Mouse (Mus musculus) left cerebral cortex, postnatal 36 days (tissue): ENCODE measurements around the gene Kcnj15. TPM values are rescaled to one million over a fixed set of nuclear protein-coding genes. Genes with fewer than 3 reads are reported as not detected.

Experiments
- DNase-seq, 2 experiments: peaks; one replicate each; pipeline ENCODE4 v3.0.0; 2021 to 2022; ENCODE audit warnings: low spot score in 2 of 2, mixed read lengths in 1 of 2
- intact Hi-C: fragments of 180-260 bp; cut with DNase I; formaldehyde crosslinking; loops from one replicate; pipeline ENCODE4 v1.15.1; 2025
- total RNA-seq, 2 experiments: library from RNA; stranded (reverse); gene quantifications; 2 replicates each; pipeline ENCODE4 v1.2.3; 2021

The Kcnj15 gene
- total RNA-seq, 2 experiments from 2014 or later, result 0.07 TPM; not detected in 1

- no peak for DNase-seq
- intact Hi-C loops, result no loop called here
Measured at GRCm38 (mm10) chr16:95285767-95286166, 28.4 kb downstream of the Kcnj15 start.

GRCm38 (mm10) chr16:95287656-95288055 lies 30.3 kb downstream of the Kcnj15 start:
- intact Hi-C loops, result no loop called here
- DNase-seq, result no peak

- intact Hi-C loops, result no loop called here
- no peak for DNase-seq
Measured at GRCm38 (mm10) chr16:95289375-95289774, 32.0 kb downstream of the Kcnj15 start.

DNA sequence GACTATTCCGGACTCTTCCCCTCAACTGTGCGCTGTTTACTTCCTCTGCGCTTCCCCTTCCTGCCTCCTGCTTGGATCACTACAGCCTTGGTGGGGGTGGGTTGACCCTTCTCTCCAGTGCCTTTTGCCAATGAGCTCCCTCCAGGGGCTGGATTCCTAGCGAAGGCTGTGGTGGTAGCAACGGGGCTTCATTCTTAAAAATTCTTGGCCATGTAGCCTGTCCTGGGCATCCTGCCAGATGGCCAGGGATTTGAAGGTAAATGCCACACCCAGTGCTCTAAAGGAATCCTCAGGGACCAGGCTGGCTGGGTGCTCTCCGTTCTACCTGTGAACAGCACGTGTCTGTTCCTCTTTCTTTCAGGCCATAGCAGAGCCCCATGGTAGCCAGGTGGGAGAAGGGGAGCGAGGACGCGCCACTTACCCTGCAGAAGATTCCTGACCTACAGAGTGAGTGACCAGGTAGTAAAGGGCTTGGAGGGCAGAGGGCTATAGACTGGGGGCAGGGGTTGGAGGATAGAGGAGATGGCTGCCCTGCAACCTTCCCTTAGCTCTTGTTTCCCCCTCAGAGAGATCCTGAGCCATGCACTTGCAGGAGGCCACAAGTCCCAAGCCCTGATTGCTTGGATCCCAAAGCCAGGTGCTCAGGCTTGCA lies 34.2 kb downstream of the Kcnj15 start:
- no peak for DNase-seq
- intact Hi-C loops, result loop anchor here (5.0 kb wide), 1 partner anchor 64 kb away; no protein-coding TSS in a partner anchor

DNA sequence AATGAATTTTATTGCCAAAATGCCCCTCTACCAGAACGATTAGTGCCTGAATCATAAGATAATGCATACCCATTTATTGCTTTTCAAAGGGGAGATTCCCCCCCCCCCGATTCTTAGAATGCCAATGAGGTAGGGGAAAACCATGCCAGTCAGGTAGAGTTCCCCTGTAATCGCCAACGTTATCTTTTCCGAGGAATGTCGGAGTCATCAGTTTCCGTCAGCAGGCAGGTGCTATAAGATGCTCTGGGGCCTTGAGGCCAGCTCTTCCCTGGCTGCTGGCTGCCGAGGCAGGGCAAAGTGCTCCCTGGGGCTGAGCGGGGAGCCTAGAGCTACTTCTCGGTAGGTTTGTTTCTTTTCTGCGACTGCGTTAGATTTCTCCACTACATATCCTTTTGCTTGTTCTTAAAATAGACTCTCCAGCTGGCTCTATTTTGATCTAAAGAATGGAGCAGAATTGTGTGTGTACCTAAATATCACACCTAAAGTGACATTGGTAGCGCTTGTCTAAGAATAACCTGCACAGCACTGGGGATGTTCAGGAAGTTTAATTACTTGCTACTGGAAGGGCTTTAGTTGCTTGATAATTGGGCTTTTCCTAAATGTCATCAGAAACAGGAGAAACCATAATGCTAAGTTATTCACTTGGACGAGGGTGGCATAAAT lies 35.6 kb downstream of the Kcnj15 start:
- no peak for DNase-seq

DNA sequence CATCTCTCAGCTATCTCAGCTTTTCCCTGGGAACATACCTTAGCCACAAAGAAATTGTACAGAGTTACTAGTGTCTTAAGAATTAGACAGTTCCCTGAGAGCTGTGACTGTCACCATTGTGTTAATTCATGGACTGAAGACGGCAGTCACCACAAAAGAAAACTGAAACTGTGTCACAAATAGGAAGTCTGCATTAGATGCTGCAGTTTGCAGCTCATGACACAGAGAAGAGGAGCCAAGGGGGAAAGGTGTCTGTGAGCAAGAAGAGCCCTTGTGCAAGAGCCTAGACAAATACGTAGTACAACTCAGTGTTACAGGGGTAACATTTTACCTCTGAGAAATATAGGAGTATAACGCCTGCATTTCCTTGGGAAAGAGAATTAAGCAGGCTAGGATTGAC lies 40.3 kb downstream of the Kcnj15 start:
- no peak for DNase-seq
- intact Hi-C loops, result no loop called here

More for the DNA sequence above, 35.6 kb downstream of the Kcnj15 start:
- intact Hi-C loops, result loop anchor here (5.0 kb wide), 1 partner anchor 66 kb away; no protein-coding TSS in a partner anchor

- no peak for DNase-seq
- intact Hi-C loops, result no loop called here
Measured at GRCm38 (mm10) chr16:95301667-95302066, 44.3 kb downstream of the Kcnj15 start.

DNA sequence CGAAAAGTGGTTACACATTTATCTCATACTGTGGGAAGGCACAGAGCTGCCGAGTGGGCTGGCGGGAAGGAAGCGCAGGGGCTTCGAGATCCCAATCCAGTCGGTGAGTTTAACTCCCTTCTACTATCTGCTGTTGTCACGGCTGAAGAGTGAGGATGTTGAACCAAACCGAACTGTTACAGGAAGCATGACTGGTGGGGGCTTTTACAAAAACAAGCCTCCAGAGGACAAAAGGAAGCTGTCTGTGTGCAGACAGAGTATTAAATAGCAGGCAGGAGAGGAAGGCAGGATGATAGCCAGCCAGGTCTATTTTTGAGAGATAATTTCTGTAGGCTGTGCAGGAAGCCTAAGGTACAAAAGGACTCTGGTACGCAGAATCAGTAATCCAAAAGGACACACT lies 46.3 kb downstream of the Kcnj15 start:
- no peak for DNase-seq
- intact Hi-C loops, result no loop called here

DNA sequence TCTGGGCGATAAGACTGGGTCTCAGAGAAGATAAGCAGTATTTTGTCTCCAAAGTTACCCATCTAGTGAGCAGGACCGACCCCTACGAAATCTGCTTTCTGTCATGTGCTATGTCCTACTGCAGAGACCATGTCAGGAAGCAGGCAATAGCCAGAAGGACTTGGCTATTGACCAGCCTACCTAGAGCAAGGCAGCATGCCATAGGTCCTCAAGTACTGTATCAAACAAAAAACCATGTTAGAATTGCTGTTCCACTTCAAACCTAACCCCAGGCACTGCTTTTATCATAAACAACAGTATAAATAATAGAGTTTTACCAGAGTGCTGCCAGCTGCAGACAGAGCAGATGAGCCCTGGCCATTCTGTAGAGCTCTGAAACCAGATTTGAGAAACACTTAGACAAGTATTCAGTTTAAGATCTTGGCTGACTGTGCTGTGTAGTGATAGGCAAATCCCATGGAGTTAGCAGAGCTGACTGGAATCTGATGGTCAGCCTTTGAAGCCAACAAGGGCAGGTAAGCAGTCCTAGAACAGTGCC lies 50.5 kb downstream of the Kcnj15 start:
- intact Hi-C loops, result no loop called here
- no peak for DNase-seq

GRCm38 (mm10) chr16:95321945-95322625 lies 64.7 kb downstream of the Kcnj15 start:
- intact Hi-C loops, result no loop called here
- no peak for DNase-seq

GRCm38 (mm10) chr16:95332159-95332558 lies 74.8 kb downstream of the Kcnj15 start:
- intact Hi-C loops, result no loop called here
- DNase-seq, result no peak

DNA sequence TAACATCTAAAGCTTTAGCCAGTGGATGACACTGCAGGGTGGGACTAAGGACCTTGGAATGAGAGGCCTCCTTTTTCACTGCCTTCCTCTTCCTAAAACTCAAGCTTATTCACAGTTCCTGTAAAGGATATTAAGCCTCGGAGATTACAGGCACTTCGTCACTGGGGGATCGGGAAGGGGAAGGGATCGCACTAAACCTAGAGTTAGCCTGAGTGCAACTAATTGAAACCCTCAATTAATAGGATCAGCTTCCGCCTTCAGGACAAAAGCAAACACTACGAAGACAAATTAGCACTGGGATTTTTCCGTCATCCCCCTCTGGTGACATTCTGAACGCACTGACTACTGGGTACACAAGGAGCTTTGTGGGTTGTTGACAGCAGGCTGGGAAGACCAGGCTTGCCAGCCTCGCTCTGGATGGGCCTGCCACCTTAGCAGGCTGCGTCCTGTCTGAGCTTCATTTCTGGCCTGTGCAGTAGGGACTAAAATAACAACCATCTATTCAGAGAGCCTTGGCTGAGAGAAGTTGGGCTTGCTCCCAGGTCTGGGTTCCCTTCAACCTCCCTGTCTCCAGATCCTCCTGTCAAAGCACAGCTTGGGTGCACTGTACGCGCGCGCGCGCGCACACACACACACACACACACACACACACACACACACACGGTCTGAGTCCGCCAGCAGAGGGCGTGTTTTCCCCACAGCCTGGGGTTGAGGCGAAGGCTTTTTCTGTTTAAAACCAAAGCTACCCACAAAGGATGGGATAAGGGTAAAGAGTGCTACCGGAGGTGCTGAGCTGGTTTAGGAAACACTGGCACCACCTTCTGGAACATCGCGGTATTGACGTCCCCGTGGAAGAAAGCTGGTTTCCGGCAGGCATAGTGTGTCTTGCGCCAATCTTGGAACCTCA lies 83.8 kb downstream of the Kcnj15 start:
- peak; percentile 80 to 83 for DNase-seq
- intact Hi-C loops, result loop anchor here (1.0 kb wide), 1 partner anchor 145 kb away; no protein-coding TSS in a partner anchor

- intact Hi-C loops, result no loop called here
Measured at GRCm38 (mm10) chr16:95342030-95342429, 84.7 kb downstream of the Kcnj15 start.

DNA sequence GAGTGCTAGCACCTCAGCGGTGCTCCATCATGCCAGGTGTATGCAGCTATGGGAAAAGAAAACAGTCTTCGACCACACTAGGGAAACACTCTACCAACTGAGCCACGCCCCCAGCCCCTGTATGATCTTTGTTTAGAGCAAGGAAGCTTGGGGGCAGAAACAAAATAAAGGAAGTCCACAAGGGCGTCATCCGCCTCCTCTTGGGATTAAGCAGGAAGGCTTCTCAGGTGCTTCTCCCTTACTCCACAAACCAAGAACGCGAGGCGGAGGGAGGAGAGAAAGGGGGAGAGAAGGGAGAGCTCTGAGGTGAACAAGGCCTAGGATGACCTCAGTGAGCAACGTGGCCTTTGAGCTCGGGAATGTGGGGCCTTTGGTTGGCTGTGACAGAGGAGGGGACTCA lies 87.6 kb downstream of the Kcnj15 start:
- intact Hi-C loops, result loop anchor here (5.0 kb wide), 1 partner anchor 558 kb away; no protein-coding TSS in a partner anchor
- DNase-seq, result no peak

More at GRCm38 (mm10) chr16:95342030-95342429, 84.7 kb downstream of the Kcnj15 start:
- no peak for DNase-seq

DNA sequence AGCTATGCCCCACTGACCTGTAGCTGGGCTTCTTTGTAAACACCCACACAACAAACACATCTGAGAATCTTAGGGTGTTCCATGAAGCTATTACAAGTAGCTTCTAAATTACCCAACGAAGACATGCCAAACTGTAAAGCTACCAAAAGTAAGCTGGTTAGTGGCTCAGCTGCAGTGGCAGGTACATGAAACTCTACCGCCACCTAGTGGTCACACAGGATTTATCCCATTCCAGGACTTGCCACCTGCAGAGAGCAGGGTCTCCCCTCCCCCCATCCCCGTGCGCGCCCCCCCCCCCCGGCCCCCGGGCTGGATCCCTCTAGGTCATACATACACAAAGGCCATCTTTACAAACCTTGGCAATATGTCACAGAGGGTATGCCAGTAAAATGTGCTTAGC lies 88.5 kb downstream of the Kcnj15 start:
- intact Hi-C loops, result loop anchor here (5.0 kb wide), 1 partner anchor 559 kb away; no protein-coding TSS in a partner anchor
- DNase-seq, result peak; percentile 57 to 58

- no peak for DNase-seq
- intact Hi-C loops, result loop anchor here (5.0 kb wide), 1 partner anchor 560 kb away; no protein-coding TSS in a partner anchor
Measured at GRCm38 (mm10) chr16:95347202-95347601, 89.8 kb downstream of the Kcnj15 start.

GRCm38 (mm10) chr16:95348555-95348954 lies 91.2 kb downstream of the Kcnj15 start:
- no peak for DNase-seq
- intact Hi-C loops, result loop anchor here (5.0 kb wide), 1 partner anchor 561 kb away; no protein-coding TSS in a partner anchor

DNA sequence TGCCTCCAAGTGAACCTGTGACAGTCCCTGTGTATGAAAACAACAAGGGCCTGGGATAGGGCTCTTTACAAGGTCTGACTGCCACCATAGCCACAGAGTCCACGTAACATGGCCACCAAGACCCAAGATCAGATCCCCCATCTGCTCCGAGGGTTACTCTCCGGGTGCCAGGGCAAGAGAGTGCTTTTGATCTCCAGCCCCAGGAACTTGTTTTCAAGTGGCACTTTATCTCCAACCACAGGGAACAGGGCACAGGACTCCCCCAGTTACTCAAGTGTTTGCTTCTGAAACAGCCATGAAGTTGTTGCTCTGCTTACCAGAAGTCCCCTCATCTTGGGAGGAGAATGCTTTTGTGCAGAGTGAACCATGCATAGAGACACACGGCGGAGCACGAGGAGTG lies 92.0 kb downstream of the Kcnj15 start:
- intact Hi-C loops, result loop anchor here (5.0 kb wide), 1 partner anchor 562 kb away; no protein-coding TSS in a partner anchor

DNA sequence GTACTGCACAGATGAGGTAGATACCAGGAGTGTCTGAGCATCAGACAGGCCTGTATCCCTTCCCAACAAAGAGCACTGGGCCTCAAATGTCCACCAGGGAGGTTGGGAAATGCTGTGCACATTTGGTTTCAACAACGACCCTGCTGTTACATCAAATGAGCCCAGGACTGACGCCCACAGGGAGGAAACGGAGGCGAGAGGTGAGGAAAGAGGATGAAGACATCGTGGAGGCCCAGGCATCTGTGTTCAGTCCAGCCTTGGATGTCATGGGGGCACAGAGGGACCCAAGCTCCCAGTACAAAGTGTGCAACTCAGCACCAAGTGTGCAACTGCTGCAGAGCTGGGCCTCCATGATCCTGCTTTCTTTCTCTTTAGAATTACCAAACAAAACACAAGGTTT lies 92.4 kb downstream of the Kcnj15 start:
- DNase-seq, result no peak
- intact Hi-C loops, result loop anchor here (5.0 kb wide), 3 partner anchors 562 to 613 kb away; no protein-coding TSS in a partner anchor

More for the DNA sequence above, 92.0 kb downstream of the Kcnj15 start:
- no peak for DNase-seq
